Mouse (Mus musculus): Measurements from ENCODE around the gene Me1. TPM values are rescaled to one million over a fixed set of nuclear protein-coding genes. Genes with fewer than 3 reads are reported as not detected.
A peak's percentile ranks its signal among the peaks of the same experiment; 100 is the strongest.

Gene Me1
- total RNA-seq, 2 experiments from 2014 or later = 231 to 293 TPM

DNA sequence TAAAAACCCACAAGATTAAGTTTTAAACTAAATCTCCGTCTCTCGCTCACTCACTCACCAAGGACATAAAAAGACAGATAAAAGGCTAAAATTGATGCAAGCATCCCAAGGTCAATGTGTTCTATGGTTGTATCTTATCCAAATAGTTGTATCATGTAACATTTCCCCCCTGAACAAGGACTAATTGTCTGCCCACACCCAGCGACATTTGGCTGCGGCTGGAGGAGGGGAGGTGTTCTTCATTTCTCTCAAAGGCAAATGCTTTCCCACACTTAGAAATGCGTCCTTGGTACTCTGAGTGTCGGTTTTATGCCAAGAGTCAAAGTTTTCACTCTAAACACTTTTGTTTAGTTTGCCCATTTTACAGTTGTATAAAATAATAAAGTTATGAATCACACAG is 13.2 kb upstream of the Me1 start:
- peak; percentile 46 for DNase-seq

DNA sequence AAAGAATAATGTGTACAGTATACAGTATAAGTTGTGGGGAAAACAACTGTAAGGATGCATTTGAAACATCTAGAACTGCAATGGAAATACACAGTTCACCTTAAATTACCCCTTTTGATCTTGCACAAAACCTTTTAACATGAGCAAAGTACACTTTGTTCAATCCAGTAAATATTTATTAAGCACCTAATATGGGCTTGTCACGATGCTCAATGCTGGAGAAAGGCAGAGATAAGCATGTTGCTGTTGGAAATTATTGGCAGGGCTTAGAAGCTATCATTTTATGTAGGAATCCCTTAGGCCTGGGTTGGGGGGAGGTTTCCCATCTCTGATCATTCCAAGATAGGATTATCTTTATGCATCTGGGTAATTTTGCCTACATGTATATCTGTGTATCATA is 11.7 kb upstream of the Me1 start:
- no peak for DNase-seq

- no peak for DNase-seq
Observed at GRCm38 (mm10) chr9:86701844-86702243, 6.1 kb upstream of the Me1 start.

GRCm38 (mm10) chr9:86701264-86701663 is 5.5 kb upstream of the Me1 start:
- no peak for DNase-seq

DNA sequence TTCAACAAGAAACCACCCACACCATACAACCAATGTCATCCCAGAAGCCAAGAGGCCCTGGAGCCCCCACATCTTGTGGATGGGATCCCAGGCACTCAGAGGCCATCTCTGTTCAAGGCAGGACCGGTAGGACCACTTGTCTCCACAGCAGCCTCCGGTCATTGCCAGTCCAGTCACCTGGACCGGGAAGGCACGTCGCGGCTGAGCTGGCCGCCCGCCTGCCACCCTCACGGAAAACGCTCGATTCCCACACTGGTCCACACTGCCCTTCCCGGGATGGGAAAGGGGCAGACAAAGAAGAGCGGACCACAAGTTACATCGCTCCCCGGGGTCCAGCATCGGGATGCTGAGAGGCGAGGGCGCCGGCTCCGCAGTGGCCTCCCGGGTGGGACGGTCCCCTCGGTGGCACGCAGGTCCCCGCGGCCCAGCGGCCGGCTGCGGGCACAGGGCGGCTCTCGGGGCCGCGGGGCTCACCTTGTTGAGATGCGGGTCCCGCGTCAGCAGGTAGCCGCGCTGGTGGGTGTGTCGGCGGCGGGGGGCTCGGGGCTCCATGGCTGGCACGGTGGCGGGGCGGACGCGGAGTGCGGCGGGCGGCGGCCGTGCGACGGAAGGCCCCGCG is 445 bp downstream of the Me1 start:
- peak; percentile 53 for DNase-seq

- DNase-seq = no peak
Observed at GRCm38 (mm10) chr9:86694644-86695043, 1.1 kb downstream of the Me1 start.

GRCm38 (mm10) chr9:86693935-86694334 is 1.8 kb downstream of the Me1 start:
- DNase-seq = no peak

DNA sequence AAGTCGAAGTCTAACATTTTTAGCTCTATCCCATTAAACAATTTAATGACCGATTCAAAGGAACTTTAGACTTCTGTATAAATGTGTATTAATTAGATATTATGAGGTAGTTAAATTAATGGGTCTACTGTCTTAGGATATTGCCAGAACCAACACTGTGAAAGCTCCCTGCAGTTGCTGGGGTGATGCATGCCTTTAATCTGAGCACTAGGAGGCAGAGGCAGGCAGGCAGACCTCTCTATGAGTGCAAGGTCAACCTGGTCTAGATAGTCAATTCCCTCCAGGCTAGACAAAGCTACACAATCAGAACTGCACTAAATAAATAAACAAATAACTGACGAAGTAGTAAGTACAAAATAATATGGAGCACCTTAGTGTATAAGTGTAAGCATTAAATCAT is 3.1 kb downstream of the Me1 start:
- DNase-seq = peak; percentile 41

DNA sequence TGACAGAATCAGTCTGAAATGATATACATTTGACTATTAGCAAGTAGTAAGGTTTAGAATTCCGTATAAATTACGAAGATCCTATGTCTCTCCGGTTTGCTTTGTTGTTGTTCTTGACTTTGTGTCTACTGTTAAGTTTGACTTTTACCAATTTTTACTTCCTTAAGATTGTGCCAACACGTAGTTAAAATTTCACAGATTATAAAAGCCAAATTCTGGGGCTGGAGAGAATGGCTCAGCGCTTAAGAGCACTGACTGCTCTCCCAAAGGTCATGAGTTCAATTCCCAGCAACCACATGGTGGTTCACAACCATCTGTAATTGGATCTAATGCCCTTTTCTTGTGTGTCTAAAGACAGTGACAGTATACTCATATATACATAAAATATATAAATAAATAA is 3.5 kb downstream of the Me1 start:
- no peak for DNase-seq

DNA sequence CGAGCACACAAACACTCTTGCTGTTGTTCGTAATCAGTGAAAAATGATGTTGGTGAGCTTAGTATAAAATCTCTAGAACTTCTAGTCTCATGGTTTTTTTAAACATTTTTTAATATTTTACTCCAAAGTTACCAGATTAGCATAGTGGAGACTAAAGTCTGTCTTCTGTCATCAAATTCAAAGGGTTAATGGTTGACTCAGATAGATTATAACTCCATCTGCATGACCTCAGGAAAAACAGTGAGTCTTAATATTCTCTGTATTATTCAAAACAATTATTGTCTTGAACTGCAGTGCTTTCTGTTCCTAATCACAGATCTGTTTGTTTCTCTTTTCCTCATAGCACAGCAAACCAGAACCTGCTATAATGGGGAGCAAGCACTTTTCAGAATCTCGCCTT is 4.7 kb downstream of the Me1 start:
- no peak for DNase-seq

DNA sequence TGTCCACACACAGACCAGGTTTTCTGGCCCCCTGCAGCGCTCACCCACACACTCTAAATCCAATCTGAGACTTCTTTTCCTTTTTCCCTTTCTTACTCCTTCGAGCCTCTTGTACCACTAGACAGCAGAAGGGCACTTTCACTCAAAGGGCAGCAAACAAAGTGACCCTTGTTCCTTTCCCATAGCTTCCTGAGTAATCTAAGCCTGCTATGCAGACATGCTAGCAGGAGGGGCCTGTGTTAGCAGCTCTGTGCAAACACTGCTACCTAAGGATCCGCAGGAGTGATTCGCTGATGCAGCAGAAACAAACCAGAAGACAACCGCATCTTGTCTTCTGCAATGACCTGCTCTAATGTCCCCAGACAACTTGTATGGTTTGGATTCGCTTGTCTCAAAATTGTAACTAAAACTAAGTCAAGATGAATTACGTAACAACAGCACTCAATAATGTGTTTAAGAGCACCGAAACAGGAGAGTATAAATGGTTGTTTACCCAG is 12.0 kb downstream of the Me1 start:
- no peak for DNase-seq

DNA sequence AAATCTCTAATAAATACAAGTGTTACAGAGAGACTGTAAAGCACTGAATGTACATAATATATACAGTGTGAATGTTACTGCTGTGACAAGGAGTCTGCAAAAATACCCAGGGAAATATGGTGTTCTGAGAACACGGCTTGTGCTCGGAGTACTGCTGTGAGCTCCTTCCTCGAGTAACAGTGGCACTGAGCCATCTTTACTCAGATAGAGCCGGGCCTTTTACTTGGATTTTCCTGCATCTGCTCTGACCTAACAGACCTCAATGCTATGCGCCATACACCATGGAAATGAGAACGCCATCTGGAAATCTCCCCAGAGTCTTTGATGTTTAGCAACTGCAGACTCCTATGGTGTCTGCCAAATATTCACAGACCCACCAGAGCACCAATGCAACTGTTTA is 12.9 kb downstream of the Me1 start:
- DNase-seq = no peak

GRCm38 (mm10) chr9:86682278-86682677 is 13.5 kb downstream of the Me1 start:
- no peak for DNase-seq

- no peak for DNase-seq
Observed at GRCm38 (mm10) chr9:86680431-86680830, 15.3 kb downstream of the Me1 start.

DNA sequence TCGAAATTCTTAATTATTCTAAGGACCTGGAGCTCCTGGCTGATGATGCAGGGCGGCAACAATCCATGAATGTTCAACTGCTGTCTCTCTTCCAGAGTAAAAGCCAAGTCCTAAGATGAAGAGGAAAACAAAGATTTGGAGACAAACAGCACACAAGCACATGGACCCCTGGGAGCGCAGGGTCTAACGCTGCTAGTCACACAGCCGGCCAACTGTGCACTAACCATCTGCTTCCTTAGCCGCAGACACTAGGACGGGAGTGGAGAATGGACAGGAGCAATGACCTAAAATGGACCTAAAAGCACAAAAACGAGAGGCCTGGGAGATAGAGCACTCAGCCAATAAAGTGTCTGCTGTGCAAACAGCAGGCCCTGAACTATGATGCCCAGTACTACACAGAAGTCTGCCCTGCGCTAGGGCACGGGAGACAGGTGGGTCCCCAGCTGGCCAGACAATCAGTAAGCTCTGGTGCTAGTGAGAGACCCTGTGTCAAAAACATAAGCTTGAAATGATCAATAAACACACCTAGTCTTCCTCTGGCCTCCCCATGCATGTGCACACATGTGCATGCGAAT is 15.8 kb downstream of the Me1 start:
- DNase-seq = no peak

GRCm38 (mm10) chr9:86676246-86676645 is 19.5 kb downstream of the Me1 start:
- no peak for DNase-seq

DNA sequence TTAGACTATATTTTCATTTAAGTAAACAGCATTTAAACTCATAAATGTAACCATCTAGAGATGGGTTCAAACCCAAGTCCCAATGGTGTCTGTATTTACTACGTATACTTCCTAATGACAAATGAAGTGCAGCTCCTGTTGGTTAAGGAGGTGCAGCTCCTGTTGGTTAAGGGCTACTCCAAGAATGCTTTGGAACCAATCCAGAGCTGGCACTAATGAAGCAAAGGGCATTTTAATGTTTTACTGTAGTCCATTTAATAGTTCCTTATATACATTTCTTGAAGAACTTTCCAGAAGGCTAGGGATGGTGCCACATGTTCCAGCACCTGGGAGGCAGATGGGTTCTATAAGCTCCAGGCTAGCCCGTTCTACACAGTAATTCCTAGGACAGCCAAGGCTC is 20.3 kb downstream of the Me1 start:
- no peak for DNase-seq

GRCm38 (mm10) chr9:86672907-86673472 is 22.8 kb downstream of the Me1 start:
- DNase-seq = no peak

DNA sequence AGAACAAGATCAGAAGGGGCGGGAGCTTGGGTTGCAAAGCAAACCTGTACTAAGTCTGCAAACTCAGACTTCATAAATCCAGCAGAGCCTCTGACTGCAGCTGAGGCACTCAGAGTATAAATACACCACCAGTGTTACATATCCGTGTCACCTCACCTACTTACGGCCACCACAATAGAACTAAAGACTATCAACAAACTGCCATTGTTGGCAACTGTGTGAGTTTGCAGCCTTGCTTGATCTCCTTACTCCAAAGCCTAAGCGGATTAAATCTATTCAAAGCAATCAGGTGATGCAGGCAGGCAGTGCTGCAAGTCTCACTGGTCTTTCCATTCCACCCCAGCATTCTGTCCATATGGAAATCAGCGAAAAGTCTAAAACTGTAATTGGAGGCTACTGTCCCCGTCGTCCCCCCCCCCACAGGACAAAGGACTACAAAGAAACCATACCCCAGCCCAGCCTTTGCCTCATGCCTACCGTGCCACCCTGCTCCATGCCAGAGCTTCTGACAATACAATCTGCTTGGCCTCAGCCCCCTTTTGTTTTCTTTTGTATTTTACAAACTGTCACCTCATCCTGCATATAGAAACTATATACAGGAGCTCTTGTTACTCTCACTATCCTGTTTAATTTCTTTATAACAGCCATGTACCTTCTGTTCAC is 27.0 kb downstream of the Me1 start:
- DNase-seq = no peak

DNA sequence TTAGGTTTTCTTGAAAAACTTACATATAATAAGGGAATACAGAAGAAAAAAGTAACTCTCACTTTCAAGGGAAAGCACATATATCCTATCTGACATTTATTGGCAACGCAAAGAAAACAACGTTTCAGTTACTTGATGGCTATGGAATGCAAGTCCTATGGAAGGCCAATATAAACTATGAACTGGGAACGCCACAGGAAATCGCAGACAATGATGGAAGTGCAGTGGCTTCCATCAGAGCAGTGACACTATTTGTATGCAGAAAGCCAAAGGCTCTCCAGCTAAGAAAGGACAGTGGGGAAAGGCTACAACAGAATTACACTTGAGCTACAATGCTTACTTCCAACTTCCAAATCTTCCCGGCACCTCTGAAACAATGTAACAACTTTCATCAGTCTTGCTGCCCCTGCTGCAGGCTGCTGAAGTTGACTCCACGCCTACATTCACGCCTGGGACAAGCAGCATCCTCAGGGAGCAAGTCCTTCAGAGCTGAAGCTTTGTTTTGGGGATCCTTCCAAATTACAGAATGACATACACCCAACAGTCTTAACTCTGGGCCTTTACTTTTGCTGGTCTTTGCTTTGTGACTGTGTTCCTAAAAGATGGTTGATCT is 28.5 kb downstream of the Me1 start:
- no peak for DNase-seq

GRCm38 (mm10) chr9:86661679-86662078 is 34.1 kb downstream of the Me1 start:
- no peak for DNase-seq

DNA sequence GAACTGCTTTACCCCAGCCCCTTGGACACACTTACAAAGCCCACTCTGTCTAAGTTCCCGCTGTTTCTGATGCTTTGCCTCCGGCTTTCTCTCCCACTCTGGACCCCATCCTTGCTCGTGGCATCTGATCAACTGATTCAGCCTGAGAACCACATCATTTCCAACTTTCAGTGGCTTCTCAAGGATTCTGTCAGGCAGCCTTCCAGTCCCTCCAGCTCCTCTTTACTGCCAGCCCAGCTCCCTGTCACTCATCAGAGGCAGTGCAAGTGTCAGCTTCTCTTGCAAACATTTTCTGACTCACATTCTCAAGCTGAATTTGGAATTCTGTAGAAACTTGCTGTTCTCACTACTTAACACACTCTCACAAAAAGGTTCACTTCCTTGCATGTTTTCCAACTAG is 34.5 kb downstream of the Me1 start:
- no peak for DNase-seq

- no peak for DNase-seq
Observed at GRCm38 (mm10) chr9:86660327-86660726, 35.4 kb downstream of the Me1 start.

All from adrenal gland, postnatal 10 days (tissue).